In genomic region chr4:41636882-41637635, GRCm38 (mm10) we compare ENCODE assay signal across 12 mouse cellular contexts. TPM values are rescaled to one million over a fixed set of nuclear protein-coding genes. Genes with fewer than 3 reads are reported as not detected.
DNase-seq lines count a peak whose midpoint lies in the region; ATAC-seq lines count a peak whose summit lies in the region.
"Had no signal": no experiment of that assay in that cellular context is flagged by ENCODE, and none has a peak within 500 bp of the region (broad histone marks: within the 10 kb centered on the region; RNA-seq: fewer than 3 reads in every experiment).

No protein-coding gene starts in this region.

- peak overlapping the region; percentile 40; the same call in 1 of the 2 replicates for H3K9ac ChIP-seq in forebrain, embryonic 13.5 days
- no peak overlapping the region for H3K9ac ChIP-seq in forebrain, embryonic 11.5 days (ENCODE audit: low read length)
- no peak overlapping the region for H3K9ac ChIP-seq in lung, embryonic 16.5 days (ENCODE audit: low read length)
- no peak overlapping the region for H3K9ac ChIP-seq in hindbrain, embryonic 11.5 days (ENCODE audit: low read depth, low read length)
- 0 out of 2 replicates have a peak overlapping the region, but pooled peaks have one; percentile 95 for H3K9ac ChIP-seq in neural tube, embryonic 13.5 days

- peaks cover 11% of the 10 kb centered on the region for H3K27me3 ChIP-seq in forebrain, embryonic 13.5 days
- H3K27me3 ChIP-seq in forebrain, embryonic 11.5 days (ENCODE audit: control insufficient read depth, insufficient read depth, low read length) = no peaks in the 10 kb centered on the region; the same call in 1 of the 2 replicates
- H3K27me3 ChIP-seq in lung, embryonic 16.5 days (ENCODE audit: control insufficient read depth, insufficient read depth, low read depth, low read length) = peaks cover 6% of the 10 kb centered on the region; the same call in 1 of the 2 replicates
- H3K27me3 ChIP-seq in hindbrain, embryonic 11.5 days (ENCODE audit: control insufficient read depth, insufficient read depth, low read length) = no peaks in the 10 kb centered on the region
- no peaks in the 10 kb centered on the region for H3K27me3 ChIP-seq in neural tube, embryonic 13.5 days

- H3K36me3 ChIP-seq in forebrain, embryonic 13.5 days (ENCODE audit: poor library complexity, severe bottlenecking) = peaks cover 16% of the 10 kb centered on the region; the same call in 1 of the 2 replicates
- no peaks in the 10 kb centered on the region for H3K36me3 ChIP-seq in forebrain, embryonic 11.5 days (ENCODE audit: control insufficient read depth, insufficient read depth, low read length)
- H3K36me3 ChIP-seq in lung, embryonic 16.5 days (ENCODE audit: control insufficient read depth, insufficient read depth, low read length) = no peaks in the 10 kb centered on the region
- no peaks in the 10 kb centered on the region for H3K36me3 ChIP-seq in hindbrain, embryonic 11.5 days (ENCODE audit: control insufficient read depth, insufficient read depth, low read length)
- H3K36me3 ChIP-seq in neural tube, embryonic 13.5 days = peaks cover 11% of the 10 kb centered on the region

- no peak for DNase-seq in forebrain, embryonic 11.5 days (ENCODE audit: low spot score)
- no peak for DNase-seq in lung, postnatal 10 days
- DNase-seq in hindbrain, embryonic 11.5 days (ENCODE audit: low spot score) = no peak
- DNase-seq in adrenal gland, postnatal 36 days = no peak
- DNase-seq: adrenal gland, postnatal 14 days; layer of hippocampus, postnatal 36 days had no signal

- ATAC-seq in forebrain, embryonic 13.5 days = no peak
- no peak for ATAC-seq in forebrain, embryonic 11.5 days (replicated peaks; ENCODE audit: low FRiP score)
- no peak for ATAC-seq in lung, embryonic 16.5 days (ENCODE audit: low read depth)
- ATAC-seq in hindbrain, embryonic 11.5 days (ENCODE audit: low FRiP score) = no peak
- no peak for ATAC-seq in neural tube, embryonic 13.5 days (ENCODE audit: low read depth)
- no peak for ATAC-seq in megakaryocyte-erythroid progenitor cell, adult 5-6 weeks (replicated peaks; ENCODE audit: low FRiP score, low TSS enrichment, poor library complexity, severe bottlenecking)

- H3K27ac ChIP-seq in forebrain, embryonic 13.5 days = no peak overlapping the region
- no peak overlapping the region for H3K27ac ChIP-seq in forebrain, embryonic 11.5 days (ENCODE audit: low read depth, low read length)
- peak overlapping the region; percentile 32; the same call in 1 of the 2 replicates for H3K27ac ChIP-seq in lung, embryonic 16.5 days (ENCODE audit: low read length)
- peak overlapping the region; percentile 43; the same call in 1 of the 2 replicates for H3K27ac ChIP-seq in hindbrain, embryonic 11.5 days (ENCODE audit: low read depth, low read length)
- peak overlapping the region; percentile 2 for H3K27ac ChIP-seq in neural tube, embryonic 13.5 days (replicated peaks)

- no peak overlapping the region for H3K4me2 ChIP-seq in forebrain, embryonic 13.5 days
- no peak overlapping the region for H3K4me2 ChIP-seq in forebrain, embryonic 11.5 days (ENCODE audit: low read depth, low read length, severe bottlenecking)
- H3K4me2 ChIP-seq in lung, embryonic 16.5 days (ENCODE audit: low read depth, low read length) = no peak overlapping the region
- H3K4me2 ChIP-seq in hindbrain, embryonic 11.5 days (replicated peaks; ENCODE audit: low read depth, low read length) = no peak overlapping the region
- H3K4me2 ChIP-seq in neural tube, embryonic 13.5 days = peak overlapping the region; percentile 69; the same call in 1 of the 2 replicates

- no peaks in the 10 kb centered on the region for H3K9me3 ChIP-seq in forebrain, embryonic 13.5 days (replicated peaks)
- H3K9me3 ChIP-seq in forebrain, embryonic 11.5 days (ENCODE audit: control insufficient read depth, low read length) = no peaks in the 10 kb centered on the region
- H3K9me3 ChIP-seq in lung, embryonic 16.5 days (ENCODE audit: control insufficient read depth, low read length) = no peaks in the 10 kb centered on the region
- H3K9me3 ChIP-seq in hindbrain, embryonic 11.5 days (ENCODE audit: control insufficient read depth, low read length) = no peaks in the 10 kb centered on the region
- no peaks in the 10 kb centered on the region for H3K9me3 ChIP-seq in neural tube, embryonic 13.5 days

- H3K4me3 ChIP-seq in forebrain, embryonic 13.5 days = no peak overlapping the region
- no peak overlapping the region for H3K4me3 ChIP-seq in forebrain, embryonic 11.5 days (ENCODE audit: low read depth, low read length)
- no peak overlapping the region for H3K4me3 ChIP-seq in lung, embryonic 16.5 days (ENCODE audit: low read length)
- no peak overlapping the region for H3K4me3 ChIP-seq in hindbrain, embryonic 11.5 days (ENCODE audit: low read depth, low read length)
- H3K4me3 ChIP-seq in neural tube, embryonic 13.5 days = no peak overlapping the region

- peaks cover 49% of the 10 kb centered on the region for H3K4me1 ChIP-seq in forebrain, embryonic 13.5 days
- peaks cover 11% of the 10 kb centered on the region; the same call in 1 of the 2 replicates for H3K4me1 ChIP-seq in forebrain, embryonic 11.5 days (replicated peaks; ENCODE audit: control insufficient read depth, insufficient read depth, low read length)
- peaks cover 7% of the 10 kb centered on the region for H3K4me1 ChIP-seq in lung, embryonic 16.5 days (replicated peaks; ENCODE audit: control insufficient read depth, insufficient read depth, low read length)
- peaks cover 7% of the 10 kb centered on the region for H3K4me1 ChIP-seq in hindbrain, embryonic 11.5 days (replicated peaks; ENCODE audit: control insufficient read depth, insufficient read depth, low read length)
- peaks cover 69% of the 10 kb centered on the region for H3K4me1 ChIP-seq in neural tube, embryonic 13.5 days (replicated peaks)

- 84% methylated on average over 10 of the region's 10 CpGs for WGBS in forebrain, embryonic 13.5 days
- WGBS in forebrain, embryonic 11.5 days = 88% methylated on average over 10 of the region's 10 CpGs
- 71% methylated on average over 10 of the region's 10 CpGs for WGBS in lung, embryonic 16.5 days
- WGBS in hindbrain, embryonic 11.5 days = 86% methylated on average over 10 of the region's 10 CpGs
- 68% methylated on average over 10 of the region's 10 CpGs for WGBS in neural tube, embryonic 13.5 days

RNA-seq across cellular contexts. Expression of gene Enho, which starts 3.1 kb away (rescaled TPM):
- 47.8 and 50.6 TPM in 2 replicates for polyA plus RNA-seq in forebrain, embryonic 13.5 days (2015; fragmentation: Nextera tagmentation; extraction: Ambion mirVana)
- polyA plus RNA-seq in forebrain, embryonic 11.5 days (2014; fragmentation: Nextera tagmentation; extraction: Ambion mirVana) = 28.1 and 34.5 TPM in 2 replicates
- polyA plus RNA-seq in lung, embryonic 16.5 days (2015; fragmentation: Nextera tagmentation; extraction: Ambion mirVana) = 7.8 and 8.1 TPM in 2 replicates
- 42.4 and 42.7 TPM in 2 replicates for polyA plus RNA-seq in hindbrain, embryonic 11.5 days (2014; fragmentation: Nextera tagmentation; extraction: Ambion mirVana)
- polyA plus RNA-seq in neural tube, embryonic 13.5 days (2015; fragmentation: Nextera tagmentation; extraction: Ambion mirVana) = 79.3 and 81.9 TPM in 2 replicates
- total RNA-seq in megakaryocyte-erythroid progenitor cell, adult 5-6 weeks (2014; fragmentation: Nextera tagmentation) = not detected in 2 replicates
- total RNA-seq in megakaryocyte-erythroid progenitor cell, adult 5-6 weeks (2017) = not detected in 2 replicates
- 1 to 10 TPM; 2.8 to 3.5 TPM for total RNA-seq in adrenal gland, postnatal 36 days (2021)
- total RNA-seq: neutrophil, adult 5-6 weeks had no signal

RNA-seq across cellular contexts. Expression of gene Cntfr, which starts 59.8 kb away (rescaled TPM):
- polyA plus RNA-seq in forebrain, embryonic 13.5 days (2015; fragmentation: Nextera tagmentation; extraction: Ambion mirVana) = 21.1 and 21.8 TPM in 2 replicates
- polyA plus RNA-seq in forebrain, embryonic 11.5 days (2014; fragmentation: Nextera tagmentation; extraction: Ambion mirVana) = 35.2 and 37.1 TPM in 2 replicates
- 6.9 and 8.4 TPM in 2 replicates for polyA plus RNA-seq in lung, embryonic 16.5 days (2015; fragmentation: Nextera tagmentation; extraction: Ambion mirVana)
- polyA plus RNA-seq in hindbrain, embryonic 11.5 days (2014; fragmentation: Nextera tagmentation; extraction: Ambion mirVana) = 27.8 and 29.5 TPM in 2 replicates
- polyA plus RNA-seq in neural tube, embryonic 13.5 days (2015; fragmentation: Nextera tagmentation; extraction: Ambion mirVana) = 28.9 and 29.7 TPM in 2 replicates
- not detected in 2 replicates for total RNA-seq in megakaryocyte-erythroid progenitor cell, adult 5-6 weeks (2014; fragmentation: Nextera tagmentation)
- not detected in 2 replicates for total RNA-seq in megakaryocyte-erythroid progenitor cell, adult 5-6 weeks (2017)
- total RNA-seq in adrenal gland, postnatal 36 days (2021) = 10 to 100 TPM; 39.3 to 40.3 TPM
- total RNA-seq: MEL; neutrophil, adult 5-6 weeks had no signal

Comparison
In these comparisons a context has a peak if more than half of its experiments do, and no peak if none do; other contexts are left out.
1. H3K9ac ChIP-seq: peak in forebrain, embryonic 13.5 days (single experiment) and neural tube, embryonic 13.5 days (single experiment); none in forebrain, embryonic 11.5 days (single experiment), lung, embryonic 16.5 days (single experiment) and hindbrain, embryonic 11.5 days (single experiment).
2. H3K27ac ChIP-seq: peak in lung, embryonic 16.5 days (single experiment), hindbrain, embryonic 11.5 days (single experiment) and neural tube, embryonic 13.5 days (single experiment); none in forebrain, embryonic 13.5 days (single experiment) and forebrain, embryonic 11.5 days (single experiment).